Mouse (Mus musculus) stomach, postnatal 0 days (tissue): Measurements from ENCODE around the gene Pfkfb3. TPM values are rescaled to one million over a fixed set of nuclear protein-coding genes. Genes with fewer than 3 reads are reported as not detected.
A peak's percentile ranks its signal among the peaks of the same experiment; 100 is the strongest.

Source experiments
- ATAC-seq: fragments of 200-750 bp; cut with Nextera tagmentation; 2 replicates; pipeline ENCODE4 v1.8.0; 2017; ENCODE audit not compliant: low FRiP score, low TSS enrichment
- DNase-seq: peaks from one replicate; pipeline ENCODE4 v3.0.0-alpha.2; 2016; ENCODE audit warnings: low spot score
- H3K27ac ChIP-seq: fragments of 300-500 bp; sonication (generic); replicated peaks from 2 replicates; pipeline ENCODE4 v1.5.1; 2014; ENCODE audit warnings: mild to moderate bottlenecking, control low read depth
- H3K27me3 ChIP-seq: fragments of 300-500 bp; sonication (generic); 2 replicates; pipeline ENCODE4 v1.6.1; 2014; ENCODE audit warnings: low read length; ENCODE audit not compliant: control insufficient read depth, insufficient read depth
- H3K36me3 ChIP-seq: fragments of 300-500 bp; sonication (generic); 2 replicates; pipeline ENCODE4 v1.6.1; 2014; ENCODE audit warnings: low read length, mixed read lengths; ENCODE audit not compliant: control insufficient read depth, insufficient read depth
- H3K4me1 ChIP-seq: fragments of 300-500 bp; sonication (generic); replicated peaks from 2 replicates; pipeline ENCODE4 v1.6.1; 2014; ENCODE audit warnings: antibody characterized with exemption; ENCODE audit not compliant: control insufficient read depth, insufficient read depth
- H3K4me2 ChIP-seq: fragments of 300-500 bp; sonication (generic); replicated peaks from 2 replicates; pipeline ENCODE4 v1.6.1; 2014; ENCODE audit warnings: low read depth, mild to moderate bottlenecking, control low read depth, moderate library complexity
- H3K4me3 ChIP-seq: fragments of 300-500 bp; sonication (generic); 2 replicates; pipeline ENCODE4 v1.5.1; 2014; ENCODE audit warnings: low read depth, low read length, control low read depth
- H3K9ac ChIP-seq: fragments of 300-500 bp; sonication (generic); 2 replicates; pipeline ENCODE4 v1.6.1; 2014; ENCODE audit warnings: mild to moderate bottlenecking, low read length, control low read depth, mixed read lengths
- H3K9me3 ChIP-seq: fragments of 300-500 bp; sonication (generic); 2 replicates; pipeline ENCODE4 v1.6.1; 2016; ENCODE audit warnings: low read length; ENCODE audit not compliant: control insufficient read depth
- CTCF ChIP-seq: IDR thresholded peaks from 2 replicates; pipeline ENCODE4 v1.5.1; 2016; ENCODE audit warnings: antibody characterized with exemption, low read depth, mild to moderate bottlenecking, moderate library complexity
- EP300 ChIP-seq: optimal IDR thresholded peaks from 2 replicates; pipeline ENCODE3; 2016; ENCODE audit warnings: antibody characterized with exemption
- whole genome bisulfite sequencing: fragments of 180-500 bp; shearing (Covaris S2); extraction: QIAGEN DNeasy Blood & Tissue Kit; methylation state at CpG from one replicate; pipeline ENCODE4 v1.1.7; 2014; 5-methylcytosine and 5-hydroxymethylcytosine counted together
- polyA plus RNA-seq: library from polyadenylated mRNA; unstranded; fragments of >200 nt; fragmentation: Nextera tagmentation; extraction: Ambion mirVana; gene quantifications from 2 replicates; pipeline ENCODE4 v1.2.1, GENCODE M21; 2015

The Pfkfb3 gene
- polyA plus RNA-seq, 1 experiment from 2014 or later, result 5.5 TPM

DNA sequence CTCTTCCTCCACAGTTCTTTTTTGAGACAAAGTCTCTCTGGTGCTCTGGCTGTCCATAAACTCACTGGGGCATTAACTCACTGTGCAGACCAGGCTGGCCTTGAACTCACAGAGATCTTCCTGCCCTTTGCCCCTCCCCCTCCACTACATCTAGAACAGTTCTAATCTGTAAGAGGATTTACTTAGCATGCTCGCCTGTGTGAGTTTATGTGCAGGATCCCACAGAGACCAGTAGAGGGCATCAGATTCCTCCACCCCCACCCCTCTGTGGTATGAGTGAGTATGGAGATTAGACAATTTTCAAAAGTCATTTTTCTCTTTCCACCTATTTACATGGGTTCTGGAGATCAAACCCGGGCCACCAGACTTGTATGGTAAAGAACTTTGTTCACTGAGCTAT is 6.3 kb downstream of the Pfkfb3 start:
- DNase-seq, result no peak
- Histone ChIP-seq H3K27me3 (no peaks in the 10 kb centered on the region), H3K9ac (no peak overlapping the region), H3K4me3 (no peak overlapping the region), H3K27ac (no peak overlapping the region), H3K9me3 (no peaks in the 10 kb centered on the region), H3K4me2 (no peak overlapping the region), H3K4me1 (peaks cover 2% of the 10 kb centered on the region; the same call in 1 of the 2 replicates), H3K36me3 (no peaks in the 10 kb centered on the region)
- WGBS, result 60% methylated on average over 2 of the region's 2 CpGs
- TF ChIP-seq EP300 (no peak), CTCF (peak; percentile 55)
- no peak; the same call in 1 of the 2 replicates for ATAC-seq

DNA sequence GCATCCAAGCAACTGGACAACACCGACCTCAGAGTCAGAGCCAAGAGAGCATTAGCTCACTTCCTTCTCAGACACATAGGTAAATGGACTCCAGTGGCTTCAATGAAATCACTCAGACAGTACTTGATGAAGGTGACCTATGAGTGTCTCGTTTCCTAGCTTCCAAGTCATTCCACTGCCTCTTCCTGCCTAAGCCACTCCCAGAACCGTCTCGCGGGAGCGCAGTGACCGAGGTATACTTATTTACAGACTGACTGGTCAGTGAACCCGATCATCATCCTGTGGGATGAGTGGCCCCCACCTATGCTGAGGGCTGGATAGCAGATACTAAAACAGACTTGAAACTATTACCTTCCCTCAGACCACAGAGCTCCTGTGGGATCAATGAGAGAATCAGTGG is 7.8 kb downstream of the Pfkfb3 start:
- DNase-seq (no peak), ATAC-seq (no peak)
- no peaks in the 10 kb centered on the region for H3K4me1 ChIP-seq
- no peaks in the 10 kb centered on the region for H3K27me3 ChIP-seq
- H3K4me3 ChIP-seq, result no peak overlapping the region
- H3K36me3 ChIP-seq, result no peaks in the 10 kb centered on the region
- no peak overlapping the region for H3K4me2 ChIP-seq
- TF ChIP-seq EP300 (no peak), CTCF (no peak)
- 76% methylated on average over 8 of the region's 8 CpGs for WGBS
- no peaks in the 10 kb centered on the region for H3K9me3 ChIP-seq
- H3K9ac ChIP-seq, result no peak overlapping the region
- H3K27ac ChIP-seq, result no peak overlapping the region

DNA sequence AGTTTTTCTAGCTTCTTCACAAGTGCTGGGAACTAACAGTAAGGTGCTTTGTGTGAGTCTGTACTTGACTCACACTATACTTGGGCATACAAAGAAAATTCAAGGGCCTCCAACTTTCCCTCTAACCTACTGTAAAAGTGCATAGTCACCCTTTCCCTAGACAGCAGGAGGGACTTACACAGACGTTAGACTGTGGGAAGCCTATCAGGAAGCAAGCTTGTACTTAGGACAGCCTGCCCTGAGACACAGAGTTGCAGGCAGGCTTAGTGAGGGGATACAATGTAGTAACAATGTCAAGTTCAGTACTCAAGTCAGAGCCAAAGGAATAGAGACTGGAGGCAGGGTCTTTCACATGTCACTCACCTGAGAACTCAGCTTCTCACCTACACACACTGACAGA is 8.5 kb downstream of the Pfkfb3 start:
- Histone ChIP-seq H3K27ac (no peak overlapping the region), H3K9ac (no peak overlapping the region)

DNA sequence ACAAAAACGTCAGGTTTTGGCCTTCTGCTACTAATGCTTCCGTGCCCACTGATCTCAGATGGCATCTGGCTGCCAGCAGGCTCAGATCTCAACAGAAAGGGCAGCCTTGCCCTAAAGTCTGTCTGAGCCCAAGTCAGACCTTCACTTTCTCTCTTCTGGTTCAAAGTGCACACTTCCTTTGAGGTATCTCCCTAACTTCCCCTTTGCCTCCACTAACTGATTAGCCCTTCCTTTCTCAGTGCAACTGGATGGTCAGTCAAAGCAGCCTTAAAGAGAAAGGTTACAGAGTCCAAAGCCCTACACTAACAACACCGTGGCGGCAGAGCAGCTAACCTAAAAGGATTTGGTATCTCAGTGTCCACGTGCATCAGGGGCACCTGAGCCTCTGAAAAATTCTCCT is 9.5 kb downstream of the Pfkfb3 start:
- 74% methylated on average over 5 of the region's 5 CpGs for WGBS
- Histone ChIP-seq H3K36me3 (no peaks in the 10 kb centered on the region), H3K4me3 (no peak overlapping the region), H3K9me3 (no peaks in the 10 kb centered on the region), H3K27me3 (no peaks in the 10 kb centered on the region), H3K4me1 (no peaks in the 10 kb centered on the region), H3K27ac (no peak overlapping the region), H3K4me2 (no peak overlapping the region), H3K9ac (no peak overlapping the region)
- DNase-seq, result no peak
- no peak for ATAC-seq
- TF ChIP-seq EP300, result no peak
- no peak for TF ChIP-seq CTCF

More for the DNA sequence above, 8.5 kb downstream of the Pfkfb3 start:
- H3K27me3 ChIP-seq, result no peaks in the 10 kb centered on the region
- no peaks in the 10 kb centered on the region for H3K36me3 ChIP-seq
- H3K4me1 ChIP-seq, result no peaks in the 10 kb centered on the region
- WGBS, result 29% methylated on average over 1 of the region's 1 CpGs
- peak; percentile 27; the same call in 1 of the 2 replicates for ATAC-seq
- DNase-seq, result no peak
- TF ChIP-seq EP300 (no peak), CTCF (no peak)
- no peak overlapping the region for H3K4me2 ChIP-seq
- no peaks in the 10 kb centered on the region for H3K9me3 ChIP-seq
- no peak overlapping the region for H3K4me3 ChIP-seq

DNA sequence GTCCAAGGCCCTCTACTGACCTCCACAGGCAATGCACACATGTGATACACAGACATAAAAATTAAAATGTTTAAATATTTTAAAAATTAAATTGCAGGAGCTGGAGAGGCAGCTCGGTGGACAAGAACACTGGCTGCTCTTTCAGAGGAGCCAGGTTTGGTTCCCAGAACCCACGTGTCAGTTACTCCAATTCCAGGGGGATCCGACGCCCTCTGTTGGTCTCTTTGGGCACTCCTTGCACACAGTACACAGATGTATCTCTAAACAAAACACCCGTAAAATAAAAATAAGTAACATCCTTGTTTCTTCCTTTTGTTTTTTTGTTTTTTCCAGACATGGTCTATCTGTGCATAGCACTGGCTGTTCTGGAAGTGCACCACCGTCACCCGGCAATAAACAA is 10.7 kb downstream of the Pfkfb3 start:
- H3K27me3 ChIP-seq, result no peaks in the 10 kb centered on the region
- H3K9me3 ChIP-seq, result no peaks in the 10 kb centered on the region
- H3K4me3 ChIP-seq, result no peak overlapping the region
- H3K4me2 ChIP-seq, result no peak overlapping the region
- H3K36me3 ChIP-seq, result no peaks in the 10 kb centered on the region
- DNase-seq, result no peak
- no peak overlapping the region for H3K27ac ChIP-seq
- no peak for ATAC-seq
- WGBS, result 71% methylated on average over 7 of the region's 7 CpGs
- H3K4me1 ChIP-seq, result no peaks in the 10 kb centered on the region
- TF ChIP-seq EP300, result no peak
- 0 out of 2 replicates have a peak, but pooled peaks have one; percentile 29 for TF ChIP-seq CTCF
- no peak overlapping the region for H3K9ac ChIP-seq

DNA sequence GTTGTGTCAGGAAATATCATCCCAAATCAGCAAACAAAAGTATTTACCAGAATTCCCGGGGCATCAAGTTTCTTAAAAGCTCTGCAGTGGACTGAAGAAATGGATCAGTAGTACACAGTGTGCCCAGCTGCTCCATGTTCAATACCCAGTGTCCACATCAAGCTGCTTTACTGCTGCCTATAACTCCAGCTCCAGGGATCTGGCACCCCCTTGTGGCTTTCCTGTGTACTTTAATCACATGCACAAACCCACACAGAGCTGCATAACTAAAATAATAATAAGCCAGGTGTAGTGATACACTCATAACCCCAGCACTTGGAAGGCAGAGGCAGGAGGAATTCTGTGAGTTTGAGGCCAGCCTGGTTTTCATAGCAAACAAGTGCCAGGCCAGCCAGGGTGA is 11.2 kb downstream of the Pfkfb3 start:
- 65% methylated on average over 1 of the region's 1 CpGs for WGBS
- Histone ChIP-seq H3K27ac (no peak overlapping the region), H3K9ac (no peak overlapping the region), H3K9me3 (no peaks in the 10 kb centered on the region), H3K4me3 (no peak overlapping the region), H3K4me1 (no peaks in the 10 kb centered on the region), H3K4me2 (no peak overlapping the region), H3K27me3 (no peaks in the 10 kb centered on the region), H3K36me3 (no peaks in the 10 kb centered on the region)
- peak; percentile 82 for DNase-seq
- ATAC-seq, result peak; percentile 85
- TF ChIP-seq CTCF (peak; percentile 89), EP300 (no peak)
